Mouse (Mus musculus): ENCODE data around the gene Zscan4d. TPM values are rescaled to one million over a fixed set of nuclear protein-coding genes. Genes with fewer than 3 reads are reported as not detected.
"Not testable (repeated sequence)": the region's sequence is repeated elsewhere in the genome, so short reads cannot be mapped to it uniquely, and the experiment has no call there.

Zscan4d gene
- polyA plus RNA-seq (2015; fragmentation: Nextera tagmentation; extraction: Ambion mirVana): not detected in 2 replicates

- not testable (repeated sequence) for H3K9ac ChIP-seq; H3K27me3 ChIP-seq (replicated peaks); H3K4me1 ChIP-seq; ATAC-seq (ENCODE audit: extremely low read depth, insufficient number of reproducible peaks, low FRiP score, low TSS enrichment); H3K4me2 ChIP-seq; H3K27ac ChIP-seq (replicated peaks); H3K9me3 ChIP-seq; H3K4me3 ChIP-seq; H3K36me3 ChIP-seq
- WGBS: 83% methylated on average over 4 of the region's 4 CpGs
Measured at GRCm38 (mm10) chr7:11166059-11166458, at the start of gene Zscan4d. Gene Zscan4d (minus strand): TSS chr7:11166159.

- ATAC-seq (ENCODE audit: extremely low read depth, insufficient number of reproducible peaks, low FRiP score, low TSS enrichment); H3K4me2 ChIP-seq; H3K4me3 ChIP-seq; H3K36me3 ChIP-seq; H3K4me1 ChIP-seq; H3K27ac ChIP-seq (replicated peaks); H3K27me3 ChIP-seq (replicated peaks); H3K9ac ChIP-seq: not testable (repeated sequence)
- H3K9me3 ChIP-seq: peaks cover 12% of the 10 kb centered on the region; the same call in 1 of the 2 replicates
- 24% methylated on average over 6 of the region's 6 CpGs for WGBS
Measured at GRCm38 (mm10) chr7:11158036-11158435, 7.9 kb downstream of the Zscan4d start.

Other genes with a start within 250 kb of the Zscan4d start
- not detected in 2 replicates for gene Zscan4c, start 160.4 kb downstream of the Zscan4d start, polyA plus RNA-seq (2015; fragmentation: Nextera tagmentation; extraction: Ambion mirVana)
- gene Zscan4-ps1, start 96.5 kb downstream of the Zscan4d start, polyA plus RNA-seq (2015; fragmentation: Nextera tagmentation; extraction: Ambion mirVana): not detected in 2 replicates
- gene Zscan4e, start 144.5 kb upstream of the Zscan4d start, polyA plus RNA-seq (2015; fragmentation: Nextera tagmentation; extraction: Ambion mirVana): not detected in 2 replicates
- gene Zscan4f, start 231.8 kb upstream of the Zscan4d start, polyA plus RNA-seq (2015; fragmentation: Nextera tagmentation; extraction: Ambion mirVana): not detected in 2 replicates